Mouse (Mus musculus): ENCODE measurements around the gene Polr3b.
A peak's percentile ranks its signal among the peaks of the same experiment; 100 is the strongest.

The Polr3b gene

GRCm38 (mm10) chr10:84759511-84760117, 137.5 kb downstream of the Polr3b start:
- peak; percentile 8 to 18 for DNase-seq (ENCODE audit: low spot score in 2 of 2)

GRCm38 (mm10) chr10:84760118-84761111, 138.3 kb downstream of the Polr3b start:
- peak; percentile 23 to 51 for DNase-seq (ENCODE audit: low spot score in 2 of 2)

- DNase-seq (ENCODE audit: low spot score in 2 of 2), result no peak
Measured at GRCm38 (mm10) chr10:84768766-84769165, 146.7 kb downstream of the Polr3b start.

GRCm38 (mm10) chr10:84772380-84773130, 150.5 kb downstream of the Polr3b start:
- DNase-seq (ENCODE audit: low spot score in 2 of 2), result peak in 1 of 2 experiments; percentile 11

- no peak for DNase-seq (ENCODE audit: low spot score in 2 of 2)
Measured at GRCm38 (mm10) chr10:84773889-84774288, 151.8 kb downstream of the Polr3b start.

- peak in 1 of 2 experiments; percentile 39 for DNase-seq (ENCODE audit: low spot score in 2 of 2)
Measured at GRCm38 (mm10) chr10:84774573-84774972, 152.5 kb downstream of the Polr3b start.
